Mouse (Mus musculus) C2C12 (cell line): Measurements from ENCODE around the gene Rps29.

Source experiments
- CTCF ChIP-seq: IDR thresholded peaks from one replicate; pipeline ENCODE4 v1.5.1; 2011; ENCODE audit not compliant: control insufficient read depth, insufficient read depth, insufficient read length
- MAX ChIP-seq: IDR thresholded peaks from one replicate; pipeline ENCODE4 v1.6.1; 2011; ENCODE audit warnings: mild to moderate bottlenecking, control low read depth
- USF1 ChIP-seq: IDR thresholded peaks from one replicate; pipeline ENCODE4 v1.6.1; 2011; ENCODE audit warnings: low read depth, mild to moderate bottlenecking, control low read depth, moderate library complexity

- TF ChIP-seq CTCF (no peak), MAX (no peak), USF1 (no peak)
Observed at GRCm38 (mm10) chr12:69207396-69207795, 48.4 kb upstream of the Rps29 start.
